Mouse (Mus musculus) forebrain, embryonic 15.5 days (tissue): ENCODE measurements around the gene Scaf8. TPM values are rescaled to one million over a fixed set of nuclear protein-coding genes. Genes with fewer than 3 reads are reported as not detected.
A peak's percentile ranks its signal among the peaks of the same experiment; 100 is the strongest.
"Not testable (repeated sequence)": the region's sequence is repeated elsewhere in the genome, so short reads cannot be mapped to it uniquely, and the experiment has no call there.

Source experiments
- ATAC-seq: fragments of 200-750 bp; cut with Nextera tagmentation; replicated peaks from 2 replicates; pipeline ENCODE4 v1.8.0; 2017; ENCODE audit warnings: mild to moderate bottlenecking, moderate TSS enrichment, moderate library complexity
- H3K27ac ChIP-seq: fragments of 300-500 bp; sonication (generic); replicated peaks from 2 replicates; pipeline ENCODE4 v1.5.1; 2015; ENCODE audit warnings: mild to moderate bottlenecking, inconsistent platforms
- H3K27me3 ChIP-seq: fragments of 300-500 bp; sonication (generic); 2 replicates; pipeline ENCODE4 v1.6.1; 2015; ENCODE audit warnings: inconsistent platforms
- H3K36me3 ChIP-seq: fragments of 300-500 bp; sonication (generic); 2 replicates; pipeline ENCODE4 v1.6.1; 2015; ENCODE audit warnings: mild to moderate bottlenecking, inconsistent platforms
- H3K4me1 ChIP-seq: fragments of 300-500 bp; sonication (generic); 2 replicates; pipeline ENCODE4 v1.6.1; 2015; ENCODE audit warnings: inconsistent platforms
- H3K4me2 ChIP-seq: fragments of 300-500 bp; sonication (generic); replicated peaks from 2 replicates; pipeline ENCODE4 v1.6.1; 2015; ENCODE audit warnings: mild to moderate bottlenecking, inconsistent platforms
- H3K4me3 ChIP-seq: fragments of 300-500 bp; sonication (generic); 2 replicates; pipeline ENCODE4 v1.5.1; 2015; ENCODE audit warnings: mild to moderate bottlenecking, inconsistent platforms
- H3K9ac ChIP-seq: fragments of 300-500 bp; sonication (generic); replicated peaks from 2 replicates; pipeline ENCODE4 v1.6.1; 2015; ENCODE audit warnings: mild to moderate bottlenecking, inconsistent platforms
- H3K9me3 ChIP-seq: fragments of 300-500 bp; sonication (generic); 2 replicates; pipeline ENCODE4 v1.6.1; 2016; ENCODE audit warnings: inconsistent platforms
- WGBS: fragments of 180-500 bp; shearing (Covaris S2); methylation state at CpG from one replicate; pipeline ENCODE4 v1.1.7; 2015; ENCODE audit warnings: mixed read lengths; 5-methylcytosine and 5-hydroxymethylcytosine counted together
- polyA plus RNA-seq: library from polyadenylated mRNA; unstranded; fragments of >200 nt; fragmentation: Nextera tagmentation; extraction: Ambion mirVana; gene quantifications from 2 replicates; pipeline ENCODE4 v1.2.1, GENCODE M21; 2015

Scaf8 gene
- polyA plus RNA-seq, 1 experiment from 2014 or later, result 19.2 TPM

DNA sequence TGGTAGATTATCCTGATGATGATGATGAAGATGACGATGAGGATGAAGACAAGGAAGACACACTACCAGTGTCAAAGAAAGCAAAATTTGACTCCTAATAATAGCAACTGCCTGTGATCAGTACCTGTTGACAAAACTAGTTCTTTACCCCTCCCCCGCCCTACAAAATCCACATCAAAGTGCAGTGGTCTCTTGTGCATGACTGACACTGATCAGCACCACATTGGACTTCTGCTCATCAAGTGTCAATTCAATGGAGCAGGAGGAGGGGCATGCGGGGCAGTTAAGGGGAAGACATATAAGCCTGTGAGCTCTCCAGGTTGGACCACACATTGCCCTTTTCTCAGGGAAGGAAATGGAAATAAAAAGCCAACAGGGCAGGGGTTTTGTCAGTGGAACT lies 29.6 kb upstream of the Scaf8 start:
- H3K4me2 ChIP-seq, result peak overlapping the region; percentile 67
- H3K4me1 ChIP-seq, result peaks cover 3% of the 10 kb centered on the region; the same call in 1 of the 2 replicates
- H3K4me3 ChIP-seq, result peak overlapping the region; percentile 57
- H3K36me3 ChIP-seq, result no peaks in the 10 kb centered on the region
- 66% methylated on average over 3 of the region's 3 CpGs for WGBS
- no peaks in the 10 kb centered on the region for H3K27me3 ChIP-seq
- H3K9ac ChIP-seq, result peak overlapping the region; percentile 59; the same call in 1 of the 2 replicates
- peaks cover 3% of the 10 kb centered on the region; the same call in 1 of the 2 replicates for H3K9me3 ChIP-seq
- no peak for ATAC-seq
- H3K27ac ChIP-seq, result peak overlapping the region; percentile 98

- Histone ChIP-seq H3K4me3 (no peak overlapping the region), H3K36me3 (no peaks in the 10 kb centered on the region), H3K27me3 (no peaks in the 10 kb centered on the region), H3K4me1 (no peaks in the 10 kb centered on the region), H3K27ac (no peak overlapping the region), H3K9me3 (no peaks in the 10 kb centered on the region), H3K4me2 (no peak overlapping the region), H3K9ac (no peak overlapping the region)
- WGBS, result 58% methylated on average over 4 of the region's 4 CpGs
- no peak for ATAC-seq
Measured at GRCm38 (mm10) chr17:3092682-3093081, 22.1 kb upstream of the Scaf8 start.

DNA sequence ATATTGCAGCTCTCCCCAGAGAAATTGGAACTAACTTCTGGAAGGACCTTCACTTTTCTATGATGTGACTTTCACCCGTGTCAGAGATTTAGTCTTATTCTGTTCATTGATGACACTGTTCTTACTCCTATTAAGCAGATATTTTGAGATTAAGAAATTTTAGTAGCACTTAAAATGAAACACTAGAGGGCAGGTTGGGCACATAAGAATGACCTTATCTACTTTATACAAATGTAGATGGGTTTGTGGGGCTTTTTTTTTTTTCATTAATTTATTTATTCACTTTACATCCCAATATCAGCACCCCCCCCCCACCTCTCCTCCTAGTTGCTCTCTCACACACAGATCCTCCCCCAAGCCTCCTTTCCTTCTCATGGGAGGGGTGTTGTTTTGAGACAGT lies 15.5 kb upstream of the Scaf8 start:
- H3K36me3 ChIP-seq, H3K27ac ChIP-seq, H3K27me3 ChIP-seq, H3K4me3 ChIP-seq, H3K9ac ChIP-seq, ATAC-seq, H3K4me2 ChIP-seq, H3K9me3 ChIP-seq, H3K4me1 ChIP-seq: not testable (repeated sequence)
- WGBS, result 74% methylated on average over 1 of the region's 1 CpGs

DNA sequence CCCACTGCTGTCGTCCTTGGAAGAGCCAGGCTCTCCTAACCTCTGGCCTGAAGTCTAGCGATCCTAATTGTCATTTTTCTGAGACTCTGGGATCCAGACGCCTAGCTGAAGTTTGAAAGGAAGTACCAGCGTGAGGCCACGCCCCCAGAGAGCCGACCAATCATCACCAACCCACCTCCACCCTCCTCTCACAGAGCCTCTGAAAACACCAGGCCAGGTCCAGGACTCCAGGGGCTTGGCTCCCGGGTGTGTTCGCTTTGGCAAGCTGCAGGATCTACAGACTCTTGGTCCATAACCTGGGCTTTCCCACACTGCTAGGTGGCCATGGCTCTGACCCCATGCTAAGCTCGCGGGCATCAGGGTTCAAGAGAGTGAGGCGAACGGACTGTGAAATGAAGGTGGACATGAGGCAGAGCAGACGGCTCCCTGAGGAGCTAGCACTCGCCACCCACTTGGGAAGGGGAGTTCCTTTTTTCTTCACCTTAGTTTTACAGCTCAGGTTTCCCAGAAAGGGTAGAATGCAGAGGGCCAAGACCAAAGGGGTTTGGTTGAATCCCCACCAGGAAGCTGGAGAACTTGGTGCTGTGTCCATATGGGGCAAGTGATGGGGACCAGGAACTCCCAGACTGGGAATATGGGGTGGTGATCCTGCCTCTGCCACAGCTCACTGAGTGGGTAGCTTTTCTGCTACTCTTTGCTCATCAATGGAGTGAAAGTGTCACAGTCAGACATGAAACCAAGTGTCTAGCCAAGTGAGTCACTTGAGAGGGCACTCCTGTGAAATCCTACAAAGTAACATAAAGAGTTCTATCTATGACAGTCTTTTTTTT lies 12.2 kb upstream of the Scaf8 start:
- WGBS, result 3% methylated on average over 14 of the region's 14 CpGs
- Histone ChIP-seq H3K27ac (no peak overlapping the region), H3K36me3 (no peaks in the 10 kb centered on the region), H3K4me2 (peak overlapping the region; percentile 38), H3K9me3 (no peaks in the 10 kb centered on the region), H3K9ac (no peak overlapping the region), H3K4me3 (peak overlapping the region; percentile 20; the same call in 1 of the 2 replicates), H3K4me1 (peaks cover 6% of the 10 kb centered on the region), H3K27me3 (no peaks in the 10 kb centered on the region)
- peak; percentile 68 for ATAC-seq

DNA sequence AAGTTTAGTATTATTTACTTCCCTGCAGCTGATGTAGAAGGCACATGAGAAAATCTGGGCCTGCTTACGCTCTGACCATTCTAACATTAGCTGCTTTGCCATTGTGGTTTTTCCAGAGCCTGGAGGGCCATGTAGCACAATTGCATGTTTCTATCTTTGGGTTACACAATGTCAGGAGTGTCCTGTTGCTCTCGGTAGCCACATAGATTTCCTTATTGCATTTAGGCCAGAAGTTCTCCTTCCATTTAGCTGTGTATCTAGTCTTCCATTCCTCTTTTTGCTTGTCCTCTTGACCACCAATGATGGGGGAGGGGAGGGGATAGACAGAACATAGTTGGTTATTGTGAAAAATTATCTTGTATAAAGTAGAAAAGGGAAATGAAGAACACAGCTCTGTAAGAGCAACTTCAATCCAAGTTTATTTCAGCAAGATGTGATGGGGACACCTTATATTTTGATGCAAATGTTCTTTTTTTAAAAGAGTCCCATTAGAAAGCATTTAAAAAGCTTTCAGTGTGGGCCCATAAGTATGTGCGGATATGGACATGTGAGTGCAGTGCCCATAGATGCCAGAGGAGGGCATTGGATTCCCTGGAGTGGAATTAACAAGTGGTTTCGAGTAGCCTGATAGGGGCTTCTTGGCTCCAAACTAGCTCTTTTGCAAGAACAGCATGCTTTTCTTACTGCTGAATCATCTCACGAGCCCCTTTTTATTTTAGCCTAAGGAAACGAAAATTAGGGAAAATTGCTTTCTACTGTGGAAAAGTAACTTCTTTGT lies 10.4 kb upstream of the Scaf8 start:
- WGBS, result 86% methylated on average over 6 of the region's 6 CpGs
- ATAC-seq, result no peak
- H3K4me3 ChIP-seq, result no peak overlapping the region
- no peak overlapping the region for H3K27ac ChIP-seq
- H3K36me3 ChIP-seq, result no peaks in the 10 kb centered on the region
- H3K9ac ChIP-seq, result no peak overlapping the region
- H3K27me3 ChIP-seq, result no peaks in the 10 kb centered on the region
- peaks cover 6% of the 10 kb centered on the region for H3K4me1 ChIP-seq
- no peak overlapping the region for H3K4me2 ChIP-seq
- H3K9me3 ChIP-seq, result no peaks in the 10 kb centered on the region

DNA sequence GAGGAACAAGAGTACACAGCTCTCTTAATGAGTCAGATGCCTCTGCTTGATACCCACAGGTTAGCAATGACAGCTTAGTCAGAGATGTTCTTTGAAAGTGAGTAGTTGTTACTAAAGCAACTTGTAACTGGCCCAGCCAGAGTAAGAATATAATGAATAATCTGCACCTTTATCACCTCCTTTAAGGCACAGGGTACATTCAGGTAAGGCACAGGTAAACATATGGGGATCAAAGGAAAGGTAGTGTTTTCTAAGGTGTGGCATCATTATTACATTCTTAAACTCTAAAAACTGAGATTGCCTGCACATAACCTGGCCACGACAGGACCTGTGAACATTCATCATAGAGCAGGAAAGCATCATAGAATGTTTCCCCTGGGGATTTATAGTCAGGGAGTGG lies 9.8 kb upstream of the Scaf8 start:
- no peak for ATAC-seq
- Histone ChIP-seq H3K27me3 (no peaks in the 10 kb centered on the region), H3K4me1 (peaks cover 6% of the 10 kb centered on the region), H3K36me3 (no peaks in the 10 kb centered on the region), H3K27ac (no peak overlapping the region), H3K4me3 (no peak overlapping the region), H3K4me2 (no peak overlapping the region), H3K9ac (no peak overlapping the region), H3K9me3 (no peaks in the 10 kb centered on the region)
- 91% methylated on average over 1 of the region's 1 CpGs for WGBS

DNA sequence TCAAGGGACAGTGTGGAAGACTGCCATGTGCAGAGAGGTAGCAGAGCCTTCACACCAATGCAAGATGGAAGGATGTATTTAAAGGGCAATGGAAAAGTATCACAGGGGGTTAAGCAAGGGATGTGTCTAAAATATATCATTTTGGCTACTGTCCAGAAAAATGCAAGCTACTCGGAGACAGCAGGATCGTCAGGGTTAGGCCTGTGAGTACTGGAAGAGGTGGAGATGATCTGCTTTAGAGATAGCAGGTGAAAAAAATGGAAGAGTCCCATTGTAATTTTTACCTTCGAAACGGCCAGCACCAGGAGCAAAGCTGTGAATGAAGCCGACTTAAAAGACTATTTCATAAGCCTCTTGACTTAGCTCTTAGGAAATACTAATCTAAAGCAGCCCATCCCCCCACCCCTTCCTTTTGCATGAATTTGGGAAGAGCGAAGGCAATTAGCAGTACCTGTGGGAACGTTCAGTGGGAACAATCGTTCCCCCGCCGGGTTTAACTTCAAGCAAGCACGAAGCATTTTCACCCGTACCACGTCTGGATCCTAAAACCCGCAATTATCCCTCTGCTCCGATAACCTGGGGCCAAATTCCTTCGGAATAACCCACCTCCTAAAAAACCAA lies 925 bp upstream of the Scaf8 start:
- WGBS, result under 1% methylated on average over 16 of the region's 16 CpGs
- ATAC-seq, result peak; percentile 1; the same call in 1 of the 2 replicates
- H3K27ac ChIP-seq, result peak overlapping the region; percentile 99
- no peaks in the 10 kb centered on the region for H3K27me3 ChIP-seq
- H3K4me3 ChIP-seq, result peak overlapping the region; percentile 91
- peaks cover 36% of the 10 kb centered on the region for H3K4me1 ChIP-seq
- H3K9ac ChIP-seq, result peak overlapping the region; percentile 88
- H3K36me3 ChIP-seq, result no peaks in the 10 kb centered on the region
- H3K9me3 ChIP-seq, result no peaks in the 10 kb centered on the region
- H3K4me2 ChIP-seq, result peak overlapping the region; percentile 63

- Histone ChIP-seq H3K27ac (peak overlapping the region; percentile 99), H3K9ac (peak overlapping the region; percentile 88)
Measured at GRCm38 (mm10) chr17:3114358-3114719, 433 bp upstream of the Scaf8 start.

GRCm38 (mm10) chr17:3115380-3115974 lies 705 bp downstream of the Scaf8 start:
- H3K36me3 ChIP-seq, result no peaks in the 10 kb centered on the region
- H3K9me3 ChIP-seq, result no peaks in the 10 kb centered on the region
- peak; percentile 46 for ATAC-seq
- H3K27me3 ChIP-seq, result no peaks in the 10 kb centered on the region
- WGBS, result under 1% methylated on average over 46 of the region's 47 CpGs
- H3K4me1 ChIP-seq, result peaks cover 42% of the 10 kb centered on the region
- H3K9ac ChIP-seq, result peak overlapping the region; percentile 88
- peak overlapping the region; percentile 59 for H3K4me2 ChIP-seq
- peak overlapping the region; percentile 91 for H3K4me3 ChIP-seq
- H3K27ac ChIP-seq, result peak overlapping the region; percentile 99

More at GRCm38 (mm10) chr17:3114358-3114719, 433 bp upstream of the Scaf8 start:
- peak overlapping the region; percentile 63 for H3K4me2 ChIP-seq
- no peaks in the 10 kb centered on the region for H3K9me3 ChIP-seq
- peak overlapping the region; percentile 91 for H3K4me3 ChIP-seq
- WGBS, result under 1% methylated on average over 31 of the region's 31 CpGs
- no peaks in the 10 kb centered on the region for H3K36me3 ChIP-seq
- H3K27me3 ChIP-seq, result no peaks in the 10 kb centered on the region
- peak; percentile 69 for ATAC-seq
- peaks cover 39% of the 10 kb centered on the region for H3K4me1 ChIP-seq

DNA sequence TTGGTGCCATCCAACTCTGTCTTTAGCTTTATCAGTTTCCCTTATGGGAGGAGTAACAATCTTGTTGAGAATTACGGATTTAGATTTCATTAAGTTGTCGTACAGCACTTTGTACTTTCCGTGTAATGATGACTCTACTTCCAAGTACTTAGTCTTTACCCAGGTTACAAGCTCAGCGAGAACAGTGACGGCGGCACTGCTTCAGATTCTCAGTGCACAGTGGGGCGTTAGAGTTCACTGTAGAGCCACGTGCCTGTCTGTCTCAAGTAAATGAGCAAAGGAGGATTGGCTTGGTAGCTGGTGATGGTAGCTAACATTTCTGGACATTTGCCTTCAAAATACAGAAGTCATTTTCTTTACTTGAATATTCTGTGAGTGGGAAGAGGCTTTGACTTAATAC lies 6.2 kb downstream of the Scaf8 start:
- H3K4me3 ChIP-seq, ATAC-seq, H3K9ac ChIP-seq, H3K4me2 ChIP-seq, H3K27ac ChIP-seq, H3K9me3 ChIP-seq, H3K36me3 ChIP-seq, H3K27me3 ChIP-seq: not testable (repeated sequence)
- 81% methylated on average over 8 of the region's 8 CpGs for WGBS
- peaks cover 39% of the 10 kb centered on the region for H3K4me1 ChIP-seq

DNA sequence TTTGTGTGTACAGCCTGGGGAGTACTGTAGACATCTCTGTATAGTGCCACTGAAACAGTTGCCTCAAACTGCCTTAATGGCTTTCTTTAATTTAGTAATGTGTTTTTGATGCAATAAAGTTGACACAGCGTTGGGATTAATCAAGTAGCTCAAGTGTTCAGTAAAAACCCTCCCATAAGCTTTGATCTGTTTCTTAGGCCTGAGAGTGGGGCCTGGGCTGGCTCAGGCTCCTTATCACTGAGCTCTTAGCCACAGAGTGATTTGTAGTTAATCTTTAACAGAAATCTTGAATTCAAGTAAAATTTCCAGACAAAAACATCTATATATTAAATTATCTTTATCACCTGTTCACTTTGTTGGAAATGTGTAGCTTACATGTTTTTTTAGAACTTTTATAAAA lies 8.8 kb downstream of the Scaf8 start:
- H3K4me3 ChIP-seq, H3K27me3 ChIP-seq, H3K27ac ChIP-seq, H3K9ac ChIP-seq, H3K9me3 ChIP-seq, H3K36me3 ChIP-seq, H3K4me2 ChIP-seq, ATAC-seq: not testable (repeated sequence)
- peaks cover 15% of the 10 kb centered on the region for H3K4me1 ChIP-seq
- WGBS, result 72% methylated on average over 1 of the region's 1 CpGs

- 95% methylated on average over 1 of the region's 1 CpGs for WGBS
- ATAC-seq, result no peak
- H3K4me3 ChIP-seq, result no peak overlapping the region
Measured at GRCm38 (mm10) chr17:3128716-3129115, 13.9 kb downstream of the Scaf8 start.

More at GRCm38 (mm10) chr17:3128716-3129115, 13.9 kb downstream of the Scaf8 start:
- Histone ChIP-seq H3K4me2 (no peak overlapping the region), H3K36me3 (peaks cover 19% of the 10 kb centered on the region), H3K9me3 (no peaks in the 10 kb centered on the region), H3K27ac (no peak overlapping the region), H3K9ac (no peak overlapping the region), H3K4me1 (no peaks in the 10 kb centered on the region), H3K27me3 (no peaks in the 10 kb centered on the region)
